Mouse (Mus musculus) liver, adult 2 months (tissue): ENCODE results near the gene Rita1. TPM values are rescaled to one million over a fixed set of nuclear protein-coding genes. Genes with fewer than 3 reads are reported as not detected.

Source experiments
- DNase-seq: peaks from one replicate; pipeline ENCODE4 v3.0.0-alpha.2; 2011; ENCODE audit warnings: low read depth, low spot score; ENCODE audit errors: extremely low read depth
- H3K27ac ChIP-seq: fragments of 200-500 bp; replicated peaks from 2 replicates; pipeline ENCODE4 v1.5.1; 2012; ENCODE audit warnings: low read depth, mild to moderate bottlenecking, control low read depth, inconsistent platforms, low read length; ENCODE audit not compliant: insufficient read depth
- H3K27me3 ChIP-seq: fragments of 200-500 bp; 2 replicates; pipeline ENCODE4 v1.6.1; 2012; ENCODE audit warnings: mild to moderate bottlenecking, moderate library complexity, low read length, inconsistent platforms; ENCODE audit not compliant: control insufficient read depth, insufficient read depth
- H3K36me3 ChIP-seq: fragments of 200-500 bp; 2 replicates; pipeline ENCODE4 v1.6.1; 2012; ENCODE audit warnings: low read length, inconsistent platforms; ENCODE audit not compliant: control insufficient read depth, insufficient read depth
- H3K4me1 ChIP-seq: fragments of 200-500 bp; 2 replicates; pipeline ENCODE4 v1.6.1; 2011; ENCODE audit warnings: low read length; ENCODE audit not compliant: control insufficient read depth, insufficient read depth
- H3K4me3 ChIP-seq: fragments of 200-500 bp; 2 replicates; pipeline ENCODE4 v1.5.1; 2011; ENCODE audit warnings: low read depth, mild to moderate bottlenecking, control low read depth, low read length, moderate library complexity; ENCODE audit not compliant: insufficient read depth
- H3K79me2 ChIP-seq: fragments of 200-500 bp; 2 replicates; pipeline ENCODE4 v1.6.1; 2012; ENCODE audit warnings: inconsistent platforms, mild to moderate bottlenecking, low read length, moderate library complexity; ENCODE audit not compliant: control insufficient read depth, insufficient read depth
- H3K9ac ChIP-seq: fragments of 200-500 bp; 2 replicates; pipeline ENCODE4 v1.6.1; 2012; ENCODE audit warnings: low read depth, mild to moderate bottlenecking, control low read depth, inconsistent platforms, low read length
- CTCF ChIP-seq: fragments of 200-500 bp; IDR thresholded peaks from 2 replicates; pipeline ENCODE4 v1.5.1; 2011; ENCODE audit warnings: low read depth, low read length, control low read depth
- POLR2A ChIP-seq: fragments of 200-500 bp; IDR thresholded peaks from 2 replicates; pipeline ENCODE4 v1.6.1; 2011; ENCODE audit warnings: low read length, control low read depth; ENCODE audit not compliant: insufficient read depth; ENCODE audit errors: extremely low read depth
- WGBS: fragments of 180-500 bp; shearing (Covaris S2); methylation state at CpG from one replicate; pipeline ENCODE4 v1.1.7; 2018; 5-methylcytosine and 5-hydroxymethylcytosine counted together
- polyA plus RNA-seq: library from polyadenylated mRNA; depleted of rRNA; stranded (reverse); fragments of >200 nt; gene quantifications from 2 replicates; pipeline ENCODE4 v1.2.3, GENCODE M21; 2012
- total RNA-seq: library from RNA; depleted of rRNA; stranded (reverse); fragments of >200 nt; gene quantifications from 2 replicates; pipeline ENCODE4 v1.2.3, GENCODE M21; 2014

Rita1 gene
- total and polyA plus RNA-seq, 2 experiments, result 5.9 to 9.1 TPM

GRCm38 (mm10) chr5:120649938-120650337, 37.5 kb upstream of the Rita1 start:
- no peak for TF ChIP-seq CTCF
- WGBS, result 35% methylated on average over 13 of the region's 13 CpGs
- Histone ChIP-seq H3K4me3 (no peak overlapping the region), H3K4me1 (peaks cover 4% of the 10 kb centered on the region; the same call in 1 of the 2 replicates), H3K27me3 (peaks cover 4% of the 10 kb centered on the region), H3K79me2 (no peaks in the 10 kb centered on the region), H3K36me3 (no peaks in the 10 kb centered on the region), H3K9ac (no peak overlapping the region), H3K27ac (no peak overlapping the region)
- DNase-seq, result no peak

- Histone ChIP-seq H3K4me1 (peaks cover 4% of the 10 kb centered on the region; the same call in 1 of the 2 replicates), H3K79me2 (no peaks in the 10 kb centered on the region), H3K27ac (no peak overlapping the region), H3K4me3 (peak overlapping the region; percentile 40; the same call in 1 of the 2 replicates), H3K27me3 (peaks cover 4% of the 10 kb centered on the region), H3K36me3 (no peaks in the 10 kb centered on the region), H3K9ac (peak overlapping the region; percentile 16; the same call in 1 of the 2 replicates)
- no peak for TF ChIP-seq POLR2A
- TF ChIP-seq CTCF, result no peak
- WGBS, result 9% methylated on average over 21 of the region's 21 CpGs
- DNase-seq, result no peak
Measured at GRCm38 (mm10) chr5:120649374-120649933, 37.1 kb upstream of the Rita1 start.

GRCm38 (mm10) chr5:120648569-120649373, 36.4 kb upstream of the Rita1 start, which contains the start of gene Rasal1:
TSS of gene Rasal1 (plus strand) at chr5:120648812.
- Histone ChIP-seq H3K4me3 (peak within 1 kb of the TSS; percentile 45; the same call in 1 of the 2 replicates), H3K4me1 (peaks cover 4% of the 10 kb centered on the region; the same call in 1 of the 2 replicates), H3K9ac (peak within 1 kb of the TSS; percentile 16; the same call in 1 of the 2 replicates), H3K36me3 (no peaks in the 10 kb centered on the region), H3K79me2 (no peaks in the 10 kb centered on the region), H3K27me3 (peaks cover 4% of the 10 kb centered on the region), H3K27ac (no peak within 1 kb of the TSS)
- 1% methylated on average over 51 of the region's 53 CpGs for WGBS
- TF ChIP-seq POLR2A, result no peak
- TF ChIP-seq CTCF, result peak; percentile 58; the same call in 1 of the 2 replicates
- DNase-seq, result no peak

- H3K79me2 ChIP-seq, result no peaks in the 10 kb centered on the region
- 50% methylated on average over 12 of the region's 12 CpGs for WGBS
- no peaks in the 10 kb centered on the region for H3K36me3 ChIP-seq
- H3K27me3 ChIP-seq, result peaks cover 4% of the 10 kb centered on the region
- no peak overlapping the region for H3K4me3 ChIP-seq
- no peak for DNase-seq
- TF ChIP-seq POLR2A, result no peak
- peak; percentile 9; the same call in 1 of the 2 replicates for TF ChIP-seq CTCF
- no peak overlapping the region for H3K27ac ChIP-seq
- H3K9ac ChIP-seq, result no peak overlapping the region
- H3K4me1 ChIP-seq, result peaks cover 4% of the 10 kb centered on the region; the same call in 1 of the 2 replicates
Measured at GRCm38 (mm10) chr5:120647814-120648491, 35.6 kb upstream of the Rita1 start.

- H3K4me1 ChIP-seq, result peaks cover 4% of the 10 kb centered on the region; the same call in 1 of the 2 replicates
- H3K27me3 ChIP-seq, result peaks cover 4% of the 10 kb centered on the region
- 84% methylated on average over 4 of the region's 4 CpGs for WGBS
- no peaks in the 10 kb centered on the region for H3K79me2 ChIP-seq
- no peak overlapping the region for H3K9ac ChIP-seq
- no peak for DNase-seq
- H3K4me3 ChIP-seq, result no peak overlapping the region
- no peak for TF ChIP-seq CTCF
- no peak for TF ChIP-seq POLR2A
- no peaks in the 10 kb centered on the region for H3K36me3 ChIP-seq
- no peak overlapping the region for H3K27ac ChIP-seq
Measured at GRCm38 (mm10) chr5:120647361-120647760, 35.0 kb upstream of the Rita1 start.
